Mouse (Mus musculus) lung, postnatal 0 days (tissue): ENCODE data around the gene Ltbp1.

Experiments
- CTCF ChIP-seq: IDR thresholded peaks from 2 replicates; pipeline ENCODE4 v1.5.1; 2016; ENCODE audit warnings: antibody characterized with exemption, mild to moderate bottlenecking
- EP300 ChIP-seq: IDR thresholded peaks from 2 replicates; pipeline ENCODE4 v1.6.1; 2016; ENCODE audit warnings: antibody characterized with exemption, mild to moderate bottlenecking, control low read depth

- no peak for TF ChIP-seq CTCF
- TF ChIP-seq EP300 = peak; percentile 52
These were observed 105.2 kb downstream of the Ltbp1 start for GRCm38 (mm10) chr17:75110252-75111205.
